Mouse (Mus musculus): ENCODE data around the gene Ndufaf1.
"Not testable (repeated sequence)": the region's sequence is repeated elsewhere in the genome, so short reads cannot be mapped to it uniquely, and the experiment has no call there.

The Ndufaf1 gene

GRCm38 (mm10) chr2:119662220-119663182 is at the start of gene Ndufaf1:
Ndufaf1 (minus strand) TSS chr2:119662827.
- DNase-seq (ENCODE audit: low spot score), result peak; percentile 79

DNA sequence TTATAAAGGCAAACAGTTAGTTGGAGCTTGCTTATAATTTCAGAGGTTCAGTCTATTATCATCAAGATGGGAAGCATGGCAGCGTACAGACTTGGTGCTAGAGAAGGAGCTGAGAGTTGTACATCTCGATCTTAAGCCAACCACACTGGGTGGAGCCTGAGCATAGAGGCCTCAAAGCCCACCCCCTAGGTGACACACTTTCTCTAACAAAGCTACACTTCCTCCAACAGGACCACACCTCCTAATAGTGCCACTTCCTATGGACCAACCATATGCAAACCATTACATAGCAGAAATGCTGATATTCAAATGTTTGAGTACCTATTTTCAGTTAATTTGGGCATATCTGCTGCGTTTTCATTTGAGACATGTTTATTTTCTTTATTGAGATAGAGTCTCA is 47.4 kb upstream of the Ndufaf1 start:
- no peak for DNase-seq (ENCODE audit: low spot score)

DNA sequence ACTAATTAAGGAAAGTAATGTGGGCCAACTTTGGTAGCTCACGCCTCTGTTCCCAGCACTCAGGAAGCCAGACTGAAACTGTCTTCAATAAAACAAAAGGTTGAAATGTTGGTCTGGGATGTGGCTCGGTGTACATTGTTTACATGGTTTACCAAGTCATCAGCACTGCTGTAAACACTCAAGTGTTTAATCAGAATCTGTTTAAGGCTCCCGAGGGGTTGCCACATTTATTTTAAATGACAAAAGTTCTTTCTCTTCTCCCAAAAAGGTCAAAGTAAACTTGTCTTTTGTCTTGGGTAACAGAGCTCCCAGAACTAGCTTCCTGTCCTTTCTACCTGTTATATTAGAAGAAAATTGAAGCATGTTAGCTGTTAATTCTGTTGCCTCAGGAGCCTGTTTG is 45.0 kb upstream of the Ndufaf1 start:
- DNase-seq (ENCODE audit: low spot score), result no peak

GRCm38 (mm10) chr2:119703171-119703570 is 40.5 kb upstream of the Ndufaf1 start:
- DNase-seq (ENCODE audit: low spot score), result no peak

- no peak for DNase-seq (ENCODE audit: low spot score)
Observed at GRCm38 (mm10) chr2:119699962-119700361, 37.3 kb upstream of the Ndufaf1 start.

DNA sequence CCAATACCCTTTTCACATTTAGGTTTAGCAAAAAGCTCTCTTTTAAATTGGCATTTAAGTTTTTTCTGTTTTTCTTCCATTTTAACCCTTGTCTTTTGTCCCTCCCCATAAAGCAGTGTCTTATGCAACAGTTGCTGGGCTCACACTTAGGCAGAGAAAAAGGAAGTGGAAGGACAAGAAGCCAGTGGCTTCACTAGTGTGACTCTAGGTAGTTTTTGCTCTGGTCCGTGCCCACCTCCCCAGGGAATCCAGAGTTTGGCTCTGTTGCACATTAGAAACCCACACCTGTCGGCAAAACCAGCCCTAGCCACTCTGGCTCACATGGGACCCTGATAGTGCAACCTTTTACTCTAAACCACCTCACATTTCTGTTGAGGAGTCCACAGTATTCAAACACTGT is 35.8 kb upstream of the Ndufaf1 start:
- no peak for DNase-seq (ENCODE audit: low spot score)

- no peak for DNase-seq (ENCODE audit: low spot score)
Observed at GRCm38 (mm10) chr2:119696111-119696510, 33.5 kb upstream of the Ndufaf1 start.

GRCm38 (mm10) chr2:119694826-119695225 is 32.2 kb upstream of the Ndufaf1 start:
- no peak for DNase-seq (ENCODE audit: low spot score)

GRCm38 (mm10) chr2:119692003-119692701 is 29.5 kb upstream of the Ndufaf1 start:
- no peak for DNase-seq (ENCODE audit: low spot score)

DNA sequence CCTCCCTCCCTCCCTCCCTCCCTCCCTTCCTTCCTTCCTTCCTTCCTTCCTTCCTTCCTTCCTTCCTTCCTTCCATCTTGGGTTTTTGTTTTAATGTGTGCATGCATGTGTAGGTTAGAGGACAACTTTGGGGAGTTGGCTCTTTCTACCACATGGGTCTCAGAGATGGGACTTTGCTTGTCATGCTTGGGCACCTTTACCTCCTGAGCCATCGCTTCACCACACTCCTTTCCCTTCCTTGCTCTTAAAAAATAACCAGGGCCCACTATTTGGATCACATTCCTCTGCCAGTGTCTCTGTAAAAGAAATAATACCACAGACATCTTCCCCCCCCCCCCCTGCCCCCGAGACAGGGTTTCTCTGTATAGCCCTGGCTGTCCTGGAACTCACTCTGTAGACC is 21.1 kb upstream of the Ndufaf1 start:
- DNase-seq (ENCODE audit: low spot score), result no peak

DNA sequence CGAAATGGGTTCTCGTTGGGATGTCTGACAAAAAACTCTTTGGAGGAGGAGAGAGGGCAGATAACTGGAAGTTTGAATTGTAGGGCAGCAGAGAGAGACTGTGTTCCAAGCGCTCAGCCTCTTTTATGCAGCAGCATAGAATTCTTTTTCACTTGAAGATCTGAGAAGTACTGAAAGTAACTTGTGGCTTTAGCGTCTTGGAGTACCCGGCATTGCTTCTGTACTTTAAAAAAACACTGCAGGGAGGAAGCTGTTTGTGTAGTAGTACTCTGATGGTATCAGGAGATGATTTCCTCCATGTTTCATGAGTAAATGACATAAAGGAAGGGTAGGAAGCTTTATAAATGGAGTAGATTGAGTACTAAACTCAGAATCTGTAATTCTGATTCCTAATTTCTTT is 13.2 kb upstream of the Ndufaf1 start:
- peak; percentile 19 for DNase-seq (ENCODE audit: low spot score)

DNA sequence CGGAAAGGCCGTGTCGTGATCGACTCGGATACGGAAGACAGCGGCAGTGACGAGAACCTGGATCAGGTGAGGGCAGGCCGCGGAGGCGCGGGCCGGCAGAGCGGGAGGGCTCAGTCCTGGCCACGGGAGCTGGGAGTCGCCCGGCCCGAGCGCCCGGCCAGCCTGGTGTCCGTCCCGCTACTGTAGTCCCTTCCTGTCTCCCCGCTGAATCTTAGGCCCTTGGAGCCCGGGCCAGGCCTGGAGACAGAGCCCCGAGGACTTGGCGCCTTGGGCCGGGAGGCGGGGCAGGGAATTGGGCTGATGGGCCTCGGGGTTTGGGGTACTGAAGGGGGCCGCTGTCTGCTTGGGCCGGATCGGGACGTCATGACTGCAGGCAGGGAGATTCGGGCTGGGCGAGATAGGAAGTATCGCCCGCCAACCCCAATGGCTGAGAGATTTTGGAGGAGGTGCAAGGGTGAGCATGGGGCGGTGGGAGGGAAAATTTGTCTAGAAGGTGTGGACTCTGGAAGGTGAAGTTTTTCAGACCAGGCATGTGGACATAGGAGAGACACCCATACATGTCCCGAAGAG is 12.7 kb upstream of the Ndufaf1 start:
- DNase-seq (ENCODE audit: low spot score), result peak; percentile 48

- peak; percentile 93 for DNase-seq (ENCODE audit: low spot score)
Observed at GRCm38 (mm10) chr2:119674525-119675214, 12.0 kb upstream of the Ndufaf1 start, which contains the start of gene Rtf1. Rtf1 (plus strand) TSS chr2:119675068.

DNA sequence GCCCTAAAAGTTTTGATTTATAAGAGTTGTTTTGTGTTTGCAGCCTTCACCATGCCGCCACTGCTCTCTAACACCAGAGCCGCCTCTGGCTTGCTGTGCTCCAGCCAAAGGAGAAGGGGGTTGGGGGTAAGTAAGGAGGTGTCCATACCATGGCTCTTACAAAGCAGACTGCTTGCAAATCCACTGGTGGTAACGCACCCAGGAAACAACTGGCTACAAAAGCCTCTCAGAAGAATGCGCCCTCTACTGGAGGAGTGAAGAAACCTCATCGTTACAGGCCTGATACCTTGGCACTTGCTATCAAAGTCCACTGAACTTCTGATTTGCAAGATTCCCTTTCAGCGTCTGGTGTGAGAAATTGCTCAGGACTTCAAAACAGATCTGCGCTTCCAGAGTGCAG is 6.4 kb upstream of the Ndufaf1 start:
- peak; percentile 53 for DNase-seq (ENCODE audit: low spot score)

- DNase-seq (ENCODE audit: low spot score), result not testable (repeated sequence)
Observed at GRCm38 (mm10) chr2:119665744-119666143, 3.1 kb upstream of the Ndufaf1 start.

GRCm38 (mm10) chr2:119644254-119644653 is 18.4 kb downstream of the Ndufaf1 start:
- DNase-seq (ENCODE audit: low spot score), result no peak

DNA sequence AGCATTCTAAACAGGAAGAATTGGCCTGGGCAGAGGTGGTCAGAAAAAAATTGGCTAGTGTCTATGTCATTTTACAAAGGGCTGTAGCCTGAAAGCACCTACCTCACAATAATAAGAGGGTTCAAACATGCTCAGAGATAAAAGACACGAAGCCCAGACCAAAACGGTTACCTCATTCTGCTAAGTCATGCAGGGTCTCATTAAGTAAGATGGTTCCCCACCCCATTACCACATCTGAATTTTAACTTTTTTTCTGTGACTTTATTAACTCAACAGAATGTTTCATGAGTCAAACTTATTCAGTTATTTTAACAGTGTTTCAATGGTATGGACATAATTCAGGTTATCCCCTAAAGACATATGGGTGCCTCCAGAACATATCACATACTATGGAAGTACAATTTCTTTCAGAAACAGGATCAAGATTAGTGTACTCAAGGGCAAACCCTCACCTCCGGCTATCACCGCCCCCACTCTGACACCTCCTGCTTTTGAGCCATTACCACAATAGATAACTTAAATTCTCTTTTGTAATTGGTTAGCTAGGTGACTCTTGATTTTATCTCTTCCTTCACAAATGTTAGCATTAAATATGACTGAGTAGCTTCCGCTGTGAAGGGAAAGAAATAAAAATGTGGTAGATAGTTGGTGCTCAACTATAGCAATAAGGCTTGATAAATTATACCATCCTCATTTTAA is 21.3 kb downstream of the Ndufaf1 start:
- DNase-seq (ENCODE audit: low spot score), result no peak

DNA sequence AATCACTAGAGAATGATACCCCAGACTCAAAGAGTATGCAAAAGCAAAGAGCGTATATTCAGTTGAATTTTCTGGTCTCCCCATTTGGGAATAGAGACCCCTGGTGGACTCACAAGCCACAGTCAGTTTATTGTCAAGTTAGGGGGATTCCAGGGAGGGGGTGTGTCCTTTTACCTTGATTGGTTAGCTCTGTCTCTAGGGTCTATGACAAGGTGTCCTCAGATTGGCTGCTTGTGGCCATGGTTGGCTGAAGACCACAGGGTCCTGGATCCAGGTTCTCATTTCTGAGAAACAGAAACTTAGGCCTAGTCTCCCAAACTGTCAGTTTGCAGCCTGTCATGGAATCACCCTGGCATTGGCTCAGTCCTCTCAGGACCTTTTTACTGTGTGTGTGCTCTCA is 25.8 kb downstream of the Ndufaf1 start:
- no peak for DNase-seq (ENCODE audit: low spot score)

- no peak for DNase-seq (ENCODE audit: low spot score)
Observed at GRCm38 (mm10) chr2:119621302-119621701, 41.3 kb downstream of the Ndufaf1 start.

GRCm38 (mm10) chr2:119619002-119619401 is 43.6 kb downstream of the Ndufaf1 start:
- not testable (repeated sequence) for DNase-seq (ENCODE audit: low spot score)

GRCm38 (mm10) chr2:119618199-119618982 is 44.2 kb downstream of the Ndufaf1 start, which contains the start of the genes Nusap1 and Oip5:
Nusap1 (plus strand) TSS chr2:119618298.
Oip5 (minus strand) TSS chr2:119618469.
- DNase-seq (ENCODE audit: low spot score), result peak; percentile 95
